Mouse (Mus musculus) thymus, adult 2 months (tissue): ENCODE data around the gene Wnt6.

Source experiments
- CTCF ChIP-seq: fragments of 200-500 bp; IDR thresholded peaks from 2 replicates; pipeline ENCODE4 v1.5.1; 2012; ENCODE audit warnings: mild to moderate bottlenecking, control low read depth, low read length, moderate library complexity, borderline replicate concordance; ENCODE audit not compliant: control insufficient read depth, poor library complexity, insufficient read depth; ENCODE audit errors: extremely low read depth
- POLR2A ChIP-seq: fragments of 200-500 bp; IDR thresholded peaks from 2 replicates; pipeline ENCODE4 v1.6.1; 2012; ENCODE audit warnings: mild to moderate bottlenecking, low read length, control low read depth, moderate library complexity; ENCODE audit not compliant: control insufficient read depth, poor library complexity, insufficient read depth; ENCODE audit errors: extremely low read depth

GRCm38 (mm10) chr1:74801631-74802140, 30.0 kb downstream of the Wnt6 start:
- no peak for TF ChIP-seq CTCF
- TF ChIP-seq POLR2A, result no peak
